Mouse (Mus musculus) brain, adult 2 months (tissue): ENCODE results near the gene Nfkbia.

Experiments used
- DNase-seq: peaks from one replicate; pipeline ENCODE4 v3.0.0; 2011; ENCODE audit warnings: low read depth, low spot score

Gene Nfkbia

GRCm38 (mm10) chr12:55444031-55444451, 48.4 kb downstream of the Nfkbia start:
- DNase-seq = no peak

GRCm38 (mm10) chr12:55442861-55443850, 49.3 kb downstream of the Nfkbia start:
- peak; percentile 47 for DNase-seq

GRCm38 (mm10) chr12:55442245-55442644, 50.2 kb downstream of the Nfkbia start:
- no peak for DNase-seq

- no peak for DNase-seq
Observed at GRCm38 (mm10) chr12:55440416-55440815, 52.0 kb downstream of the Nfkbia start.
